Mouse (Mus musculus) forebrain, embryonic 10.5 days (tissue): ENCODE measurements around the gene Astn2. TPM values are rescaled to one million over a fixed set of nuclear protein-coding genes. Genes with fewer than 3 reads are reported as not detected.

ENCODE experiments used
- DNase-seq: peaks from one replicate; pipeline ENCODE4 v3.0.0-alpha.2; 2017; ENCODE audit warnings: low spot score; ENCODE audit errors: extremely low spot score
- H3K27ac ChIP-seq: fragments of 300-500 bp; sonication (generic); 2 replicates; pipeline ENCODE4 v1.5.1; 2016; ENCODE audit warnings: mild to moderate bottlenecking
- H3K27me3 ChIP-seq: fragments of 300-500 bp; sonication (generic); 2 replicates; pipeline ENCODE4 v1.6.1; 2016; ENCODE audit warnings: mild to moderate bottlenecking; ENCODE audit not compliant: poor library complexity, severe bottlenecking
- H3K36me3 ChIP-seq: fragments of 300-500 bp; sonication (generic); replicated peaks from 2 replicates; pipeline ENCODE4 v1.6.1; 2016; ENCODE audit warnings: mild to moderate bottlenecking, moderate library complexity
- H3K4me1 ChIP-seq: fragments of 300-500 bp; sonication (generic); 2 replicates; pipeline ENCODE4 v1.6.1; 2016
- H3K4me3 ChIP-seq: fragments of 300-500 bp; sonication (generic); 2 replicates; pipeline ENCODE4 v1.5.1; 2016; ENCODE audit warnings: mild to moderate bottlenecking, moderate library complexity
- H3K9me3 ChIP-seq: fragments of 300-500 bp; sonication (generic); 2 replicates; pipeline ENCODE4 v1.6.1; 2016; ENCODE audit warnings: mild to moderate bottlenecking, moderate library complexity
- WGBS: fragments of 180-500 bp; shearing (Covaris S2); methylation state at CpG from one replicate; pipeline ENCODE4 v1.1.7; 2016; 5-methylcytosine and 5-hydroxymethylcytosine counted together
- polyA plus RNA-seq: library from polyadenylated mRNA; unstranded; fragments of >200 nt; fragmentation: Nextera tagmentation; extraction: Ambion mirVana; gene quantifications from 2 replicates; pipeline ENCODE4 v1.2.1, GENCODE M21; 2016

Gene Astn2
- polyA plus RNA-seq = 0.21 and 0.27 TPM in 2 replicates

- Histone ChIP-seq H3K4me3 (peak within 1 kb of the TSS; percentile 87), H3K27ac (peak within 1 kb of the TSS; percentile 85), H3K36me3 (no peaks in the 10 kb centered on the region), H3K27me3 (peaks cover 58% of the 10 kb centered on the region), H3K4me1 (peaks cover 31% of the 10 kb centered on the region), H3K9me3 (no peaks in the 10 kb centered on the region)
- whole genome bisulfite sequencing = 5% methylated on average over 24 of the region's 56 CpGs
- DNase-seq = peak; percentile 47
Observed at GRCm38 (mm10) chr4:66404201-66404711, at the start of gene Astn2. Astn2 (minus strand) TSS chr4:66404611.

- DNase-seq = peak; percentile 15
- H3K36me3 ChIP-seq = no peaks in the 10 kb centered on the region
- 43% methylated on average over 3 of the region's 3 CpGs for WGBS
- H3K9me3 ChIP-seq = no peaks in the 10 kb centered on the region
- H3K4me1 ChIP-seq = no peaks in the 10 kb centered on the region
- H3K27ac ChIP-seq = no peak overlapping the region
- H3K4me3 ChIP-seq = no peak overlapping the region
- H3K27me3 ChIP-seq = no peaks in the 10 kb centered on the region
Observed at GRCm38 (mm10) chr4:66450115-66450514, 45.7 kb upstream of the Astn2 start.

DNA sequence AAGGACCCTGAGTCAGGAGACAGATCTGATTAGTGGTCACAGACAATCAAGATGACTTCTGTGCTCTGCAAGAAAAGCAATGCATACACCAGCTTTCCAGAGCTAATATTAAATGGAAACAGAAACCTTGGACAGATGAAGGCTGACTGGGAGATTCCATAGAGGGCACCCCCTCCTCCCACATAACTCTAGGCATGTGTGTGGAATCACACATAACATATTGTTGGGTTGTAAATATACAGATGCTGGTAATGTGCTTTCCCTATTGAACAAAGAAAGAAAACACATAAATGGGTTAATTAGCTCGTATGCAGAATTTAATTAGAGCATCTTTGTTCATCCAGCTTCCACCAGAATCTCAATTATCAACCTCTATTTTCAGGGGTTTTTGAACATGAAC lies 26.8 kb upstream of the Astn2 start:
- Histone ChIP-seq H3K9me3 (no peaks in the 10 kb centered on the region), H3K27ac (no peak overlapping the region), H3K27me3 (no peaks in the 10 kb centered on the region), H3K4me1 (no peaks in the 10 kb centered on the region), H3K36me3 (no peaks in the 10 kb centered on the region), H3K4me3 (no peak overlapping the region)
- WGBS = 59% methylated on average over 1 of the region's 1 CpGs
- no peak for DNase-seq

DNA sequence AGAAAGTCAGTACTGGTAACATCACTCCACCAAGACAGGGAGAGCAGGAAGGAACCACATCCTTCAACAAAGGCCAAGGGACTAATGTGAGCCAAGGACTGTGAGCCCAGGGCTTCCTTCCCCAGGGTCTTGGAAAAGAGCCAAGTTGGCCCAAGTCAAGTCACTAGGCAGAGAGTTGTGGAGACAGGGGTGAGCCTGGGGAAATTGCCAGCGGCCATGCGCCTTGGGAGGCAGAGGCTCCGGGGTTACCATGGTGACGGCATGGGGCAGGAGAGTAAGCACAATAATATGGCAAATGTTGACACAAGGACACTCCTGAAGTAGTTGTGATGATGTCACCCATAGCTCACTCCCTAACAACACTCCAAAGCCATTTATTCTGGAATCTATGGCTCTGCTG lies 21.4 kb upstream of the Astn2 start:
- no peak overlapping the region for H3K4me3 ChIP-seq
- no peaks in the 10 kb centered on the region for H3K4me1 ChIP-seq
- no peak overlapping the region for H3K27ac ChIP-seq
- 92% methylated on average over 4 of the region's 4 CpGs for WGBS
- no peaks in the 10 kb centered on the region for H3K36me3 ChIP-seq
- H3K27me3 ChIP-seq = no peaks in the 10 kb centered on the region
- no peaks in the 10 kb centered on the region for H3K9me3 ChIP-seq
- DNase-seq = no peak

DNA sequence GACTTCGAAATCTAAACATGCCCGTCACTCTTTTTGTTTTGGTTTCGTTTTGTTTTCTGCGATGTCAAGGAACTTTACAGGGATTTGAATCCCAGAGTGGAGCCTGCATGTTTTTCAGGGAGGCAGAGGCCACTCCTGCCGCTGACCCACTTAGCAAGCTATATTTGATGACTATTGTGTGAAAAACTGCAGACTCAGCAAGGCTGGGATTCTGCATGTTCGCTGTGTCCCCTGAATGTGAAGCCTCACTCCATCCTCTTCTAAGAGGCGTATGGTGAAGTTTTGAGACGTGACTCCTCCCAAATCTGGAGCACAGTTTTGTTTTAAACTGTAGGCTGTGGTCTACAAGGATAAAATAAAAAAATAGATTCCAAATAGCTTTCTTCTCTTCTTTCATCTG lies 10.4 kb upstream of the Astn2 start:
- 82% methylated on average over 8 of the region's 8 CpGs for WGBS
- DNase-seq = no peak
- H3K27me3 ChIP-seq = no peaks in the 10 kb centered on the region

DNA sequence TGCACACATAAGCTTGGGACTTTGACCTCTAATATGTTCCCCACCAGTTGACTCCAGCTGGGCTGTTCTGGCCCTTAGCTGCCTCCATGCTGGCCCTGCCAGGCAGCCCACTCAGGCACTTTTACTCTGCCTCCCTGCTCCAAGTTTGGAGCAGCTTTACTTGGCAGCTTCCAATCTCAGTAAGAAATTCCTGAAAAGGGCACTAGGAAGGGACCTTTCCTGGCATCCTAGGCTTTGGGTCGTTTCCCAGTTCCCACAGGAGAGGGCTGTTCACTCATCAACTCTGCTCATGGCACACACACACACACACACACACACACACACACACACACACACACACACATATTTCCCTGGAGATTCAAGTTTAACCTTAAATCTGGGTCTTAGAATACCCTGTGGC lies 675 bp upstream of the Astn2 start:
- H3K9me3 ChIP-seq = no peaks in the 10 kb centered on the region
- no peak overlapping the region for H3K27ac ChIP-seq
- H3K36me3 ChIP-seq = no peaks in the 10 kb centered on the region
- peaks cover 31% of the 10 kb centered on the region for H3K4me1 ChIP-seq
- DNase-seq = no peak
- 27% methylated on average over 1 of the region's 1 CpGs for WGBS
- peaks cover 58% of the 10 kb centered on the region for H3K27me3 ChIP-seq
- H3K4me3 ChIP-seq = no peak overlapping the region

More for the DNA sequence above, 10.4 kb upstream of the Astn2 start:
- Histone ChIP-seq H3K4me3 (no peak overlapping the region), H3K36me3 (no peaks in the 10 kb centered on the region), H3K9me3 (no peaks in the 10 kb centered on the region), H3K27ac (no peak overlapping the region), H3K4me1 (no peaks in the 10 kb centered on the region)

DNA sequence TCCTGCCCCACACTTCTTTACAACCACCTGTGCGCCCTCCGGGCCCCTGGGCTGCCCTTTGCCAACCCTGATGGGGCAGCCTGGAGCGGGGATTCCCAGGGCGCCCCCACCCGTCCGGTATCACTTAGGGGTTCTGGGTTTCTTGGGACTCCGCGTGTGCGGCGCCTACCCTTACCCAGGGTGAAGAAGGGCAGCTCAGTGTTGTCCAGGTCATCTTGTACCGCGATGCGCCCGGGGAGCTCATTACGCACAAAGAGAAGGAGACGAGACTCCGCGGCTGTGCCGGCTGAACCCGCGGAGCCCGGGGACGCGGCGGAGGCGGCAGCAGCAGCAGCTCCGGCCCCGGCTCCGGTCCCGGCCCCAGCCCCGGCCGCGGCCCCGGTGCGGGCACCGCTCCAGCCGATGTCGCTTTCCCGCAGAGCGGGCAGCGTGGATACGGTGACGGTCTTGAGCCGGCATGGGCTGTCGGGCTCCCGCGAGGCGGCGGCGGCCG lies 657 bp downstream of the Astn2 start:
- Histone ChIP-seq H3K4me3 (peak overlapping the region; percentile 87), H3K27me3 (peaks cover 58% of the 10 kb centered on the region), H3K36me3 (no peaks in the 10 kb centered on the region), H3K9me3 (no peaks in the 10 kb centered on the region), H3K4me1 (peaks cover 31% of the 10 kb centered on the region), H3K27ac (peak overlapping the region; percentile 85)
- DNase-seq = peak; percentile 55
- 2% methylated on average over 51 of the region's 51 CpGs for WGBS

DNA sequence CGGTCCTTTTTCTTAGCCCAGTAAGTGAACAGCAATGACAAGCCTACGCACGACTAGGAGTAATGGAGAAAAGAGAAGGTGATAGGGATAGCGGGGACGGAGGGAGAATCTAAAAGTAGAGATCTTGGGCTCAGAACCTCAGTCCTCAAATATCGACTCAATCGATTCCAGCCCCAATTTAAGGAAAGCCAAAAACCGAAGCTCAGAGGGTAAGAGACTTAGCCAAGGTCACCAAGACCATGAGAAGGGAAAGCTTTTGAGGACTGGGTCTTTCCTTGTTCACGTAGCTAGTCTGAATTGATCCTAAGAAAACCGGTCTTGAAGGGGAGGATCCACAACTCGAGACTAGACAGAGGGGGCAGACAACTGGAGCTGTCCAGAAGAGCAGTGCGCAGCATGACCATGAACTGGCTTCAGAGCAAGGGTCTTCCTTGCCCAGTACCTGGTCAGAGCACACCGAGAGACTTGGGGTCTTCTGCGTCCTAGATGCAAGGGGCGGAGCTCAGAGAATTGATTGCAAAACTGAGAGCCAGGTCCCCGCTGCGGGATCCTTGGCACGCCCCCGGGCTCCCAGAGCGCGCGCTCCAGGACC lies 1.2 kb downstream of the Astn2 start:
- DNase-seq = no peak
- WGBS = under 1% methylated on average over 22 of the region's 22 CpGs
- Histone ChIP-seq H3K27me3 (peaks cover 58% of the 10 kb centered on the region), H3K27ac (peak overlapping the region; percentile 85; the same call in 1 of the 2 replicates), H3K36me3 (no peaks in the 10 kb centered on the region), H3K4me3 (peak overlapping the region; percentile 87), H3K9me3 (no peaks in the 10 kb centered on the region), H3K4me1 (peaks cover 31% of the 10 kb centered on the region)

DNA sequence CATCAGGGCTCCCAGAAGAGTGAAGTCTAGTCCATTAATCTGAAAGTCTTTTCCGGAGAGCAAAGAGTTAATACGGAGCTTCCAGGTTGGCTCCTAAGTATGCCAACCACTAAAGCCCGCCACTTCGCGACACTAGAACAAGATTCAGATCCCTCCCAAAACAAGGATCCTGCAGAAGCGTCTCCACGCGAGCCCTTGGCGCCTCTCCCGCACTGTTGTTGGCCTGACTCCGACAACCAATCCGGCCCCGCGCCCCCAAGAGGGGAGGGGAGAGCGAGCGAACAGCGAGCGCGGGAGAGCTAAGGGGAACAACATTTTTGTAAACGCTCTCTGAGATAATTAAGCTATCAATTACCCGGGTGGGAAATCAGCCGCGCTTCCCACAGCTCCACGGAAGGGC lies 1.8 kb downstream of the Astn2 start:
- H3K27ac ChIP-seq = no peak overlapping the region
- peak overlapping the region; percentile 87 for H3K4me3 ChIP-seq
- H3K27me3 ChIP-seq = peaks cover 58% of the 10 kb centered on the region
- no peaks in the 10 kb centered on the region for H3K36me3 ChIP-seq
- under 1% methylated on average over 24 of the region's 24 CpGs for WGBS
- DNase-seq = peak; percentile 57
- no peaks in the 10 kb centered on the region for H3K9me3 ChIP-seq
- peaks cover 31% of the 10 kb centered on the region for H3K4me1 ChIP-seq

DNA sequence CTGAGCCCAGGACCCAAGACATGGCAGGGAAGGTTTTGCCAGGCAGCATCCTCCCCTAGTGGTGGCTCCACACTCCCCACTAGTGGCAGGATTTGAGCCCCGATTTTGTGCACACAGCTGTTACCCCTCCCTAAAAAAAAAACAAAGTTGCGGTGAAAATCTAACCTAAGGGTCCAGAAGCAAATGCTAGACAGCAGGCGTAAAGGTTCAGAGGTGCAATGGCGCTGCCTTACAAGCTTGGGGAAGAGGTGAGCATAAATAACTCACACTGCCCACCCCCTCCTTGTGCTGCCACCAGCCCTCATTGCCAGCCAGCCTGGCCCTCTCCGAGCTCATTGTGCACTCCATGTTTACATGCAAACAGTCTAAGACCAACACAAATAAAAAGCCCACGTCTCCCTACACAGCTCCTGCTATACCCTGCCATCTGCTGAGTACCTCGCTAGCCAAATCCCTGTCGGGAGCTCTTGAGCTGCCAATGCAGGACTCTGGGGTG lies 3.2 kb downstream of the Astn2 start:
- Histone ChIP-seq H3K27ac (no peak overlapping the region), H3K4me1 (peaks cover 31% of the 10 kb centered on the region), H3K27me3 (peaks cover 52% of the 10 kb centered on the region), H3K36me3 (no peaks in the 10 kb centered on the region), H3K9me3 (no peaks in the 10 kb centered on the region), H3K4me3 (no peak overlapping the region)
- DNase-seq = no peak
- WGBS = 28% methylated on average over 8 of the region's 8 CpGs

GRCm38 (mm10) chr4:66399066-66399465 lies 5.3 kb downstream of the Astn2 start:
- Histone ChIP-seq H3K36me3 (no peaks in the 10 kb centered on the region), H3K9me3 (no peaks in the 10 kb centered on the region), H3K27ac (no peak overlapping the region), H3K27me3 (peaks cover 34% of the 10 kb centered on the region), H3K4me3 (no peak overlapping the region), H3K4me1 (peaks cover 26% of the 10 kb centered on the region)
- DNase-seq = peak; percentile 25
- 67% methylated on average over 4 of the region's 4 CpGs for WGBS

DNA sequence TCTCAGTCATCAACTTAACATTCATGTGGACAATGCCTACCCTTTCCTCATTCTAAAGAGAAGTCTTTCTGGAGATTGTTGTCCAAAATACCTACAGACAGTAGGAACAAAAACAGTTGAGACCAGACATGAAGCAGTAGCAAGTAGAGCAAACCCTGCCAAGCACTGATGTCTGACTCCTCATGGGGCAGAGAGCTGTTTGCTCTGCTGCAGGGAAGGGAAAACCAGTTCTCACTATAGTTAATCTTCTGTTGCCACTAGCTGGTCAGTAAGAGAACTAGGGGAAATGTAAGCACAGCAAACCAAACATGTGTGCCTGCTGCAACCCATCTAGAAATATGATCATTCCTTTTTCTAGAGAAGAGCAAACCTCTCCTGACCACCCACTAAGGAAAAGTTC lies 7.2 kb downstream of the Astn2 start:
- H3K36me3 ChIP-seq = no peaks in the 10 kb centered on the region
- H3K4me1 ChIP-seq = peaks cover 9% of the 10 kb centered on the region
- no peak for DNase-seq
- peaks cover 16% of the 10 kb centered on the region for H3K27me3 ChIP-seq
- H3K4me3 ChIP-seq = no peak overlapping the region
- no peaks in the 10 kb centered on the region for H3K9me3 ChIP-seq
- no peak overlapping the region for H3K27ac ChIP-seq

DNA sequence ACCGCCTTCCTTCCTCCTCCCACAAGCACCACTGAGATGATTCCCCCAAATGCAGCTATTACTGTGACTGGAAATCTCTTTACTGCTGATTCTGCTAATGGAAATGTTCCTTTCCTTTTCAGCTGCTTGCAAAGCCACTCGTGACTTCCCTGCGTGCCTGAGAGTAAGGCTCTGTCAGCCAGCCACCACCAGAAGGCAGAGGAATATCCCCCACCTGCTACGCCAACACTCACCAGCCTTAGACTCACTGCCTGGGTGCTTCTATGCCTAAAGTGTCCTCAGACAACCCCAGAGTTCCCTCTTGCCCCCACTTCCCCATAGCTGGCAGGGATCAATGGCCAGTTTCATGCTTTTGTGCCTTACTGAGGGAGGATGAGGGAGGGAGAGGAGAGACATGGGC lies 11.1 kb downstream of the Astn2 start:
- 83% methylated on average over 4 of the region's 4 CpGs for WGBS
- H3K27me3 ChIP-seq = no peaks in the 10 kb centered on the region
- H3K27ac ChIP-seq = no peak overlapping the region
- H3K36me3 ChIP-seq = no peaks in the 10 kb centered on the region
- H3K4me3 ChIP-seq = no peak overlapping the region
- H3K9me3 ChIP-seq = no peaks in the 10 kb centered on the region
- peaks cover 15% of the 10 kb centered on the region for H3K4me1 ChIP-seq
- DNase-seq = no peak
